Mouse (Mus musculus) thymus, postnatal 36 days (tissue): ENCODE data around the gene Swsap1.

ENCODE experiments used
- DNase-seq, 2 experiments: peaks; one replicate each; pipeline ENCODE4 v3.0.0; 2022; ENCODE audit warnings: mixed read lengths in 2 of 2

Gene Swsap1

GRCm38 (mm10) chr9:21968883-21969282 lies 13.3 kb downstream of the Swsap1 start:
- no peak for DNase-seq

GRCm38 (mm10) chr9:21969304-21969703 lies 13.7 kb downstream of the Swsap1 start:
- no peak for DNase-seq

GRCm38 (mm10) chr9:21976626-21977175 lies 21.1 kb downstream of the Swsap1 start:
- DNase-seq = no peak

- no peak for DNase-seq
These were observed 21.8 kb downstream of the Swsap1 start for GRCm38 (mm10) chr9:21977331-21977730.

GRCm38 (mm10) chr9:21977972-21978371 lies 22.4 kb downstream of the Swsap1 start:
- DNase-seq = peak; percentile 48 to 62

- DNase-seq = no peak
These were observed 23.0 kb downstream of the Swsap1 start for GRCm38 (mm10) chr9:21978398-21979128.

- no peak for DNase-seq
These were observed 28.4 kb downstream of the Swsap1 start for GRCm38 (mm10) chr9:21983911-21984310.

- no peak for DNase-seq
These were observed 32.2 kb downstream of the Swsap1 start for GRCm38 (mm10) chr9:21987592-21988342.

- DNase-seq = no peak
These were observed 33.0 kb downstream of the Swsap1 start for GRCm38 (mm10) chr9:21988421-21989101.

- no peak for DNase-seq
These were observed 33.9 kb downstream of the Swsap1 start, which contains the start of gene Rgl3 for GRCm38 (mm10) chr9:21989230-21990110. Gene Rgl3 (minus strand): TSS chr9:21989446.

GRCm38 (mm10) chr9:21992227-21992626 lies 36.7 kb downstream of the Swsap1 start:
- DNase-seq = no peak

GRCm38 (mm10) chr9:21996178-21996867 lies 40.8 kb downstream of the Swsap1 start:
- no peak for DNase-seq

- DNase-seq = no peak
These were observed 44.7 kb downstream of the Swsap1 start for GRCm38 (mm10) chr9:22000296-22000695.

- no peak for DNase-seq
These were observed 46.1 kb downstream of the Swsap1 start for GRCm38 (mm10) chr9:22001633-22002032.

GRCm38 (mm10) chr9:22002194-22003162 lies 46.9 kb downstream of the Swsap1 start, which contains the start of the genes Ccdc151 and Prkcsh:
Gene Ccdc151 (minus strand): TSS chr9:22002634.
Gene Prkcsh (plus strand): TSS chr9:22002806.
- DNase-seq = peak; percentile 97 to 99

- peak in 1 of 2 experiments; percentile 64 for DNase-seq
These were observed 47.6 kb downstream of the Swsap1 start for GRCm38 (mm10) chr9:22003163-22003554.

GRCm38 (mm10) chr9:22004546-22004945 lies 49.0 kb downstream of the Swsap1 start:
- DNase-seq = no peak
